Mouse (Mus musculus): ENCODE measurements at regions not wholly inside any gene's neighbourhood (a gene's known extent, or its start where the extent isn't known, plus 50 kb on each side); places are given as distances from the start of the nearest gene placed in this dataset.

DNA sequence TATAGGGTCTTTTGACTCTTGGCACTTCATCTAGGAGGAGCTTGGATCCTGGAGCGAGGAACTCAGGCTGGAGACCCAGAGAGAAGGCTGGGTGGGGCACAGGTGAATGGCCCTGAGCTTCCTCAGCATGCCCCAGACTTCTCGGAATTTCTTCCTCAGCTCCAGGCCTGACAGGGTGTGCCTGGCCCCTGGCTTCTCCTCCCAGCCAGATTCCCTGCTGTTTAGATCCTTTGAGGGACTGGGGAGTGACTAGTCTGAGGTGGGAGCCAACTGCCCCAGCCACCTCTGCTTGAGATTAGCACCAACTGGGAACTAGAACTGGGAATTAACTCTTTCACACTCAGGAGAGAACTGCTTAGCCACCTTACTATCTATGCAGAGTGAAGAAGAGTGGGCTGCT is 325.8 kb downstream of the Mllt3 start:
- Histone ChIP-seq H3K27ac (ENCODE audit: low read depth) (no peak overlapping the region), H3K36me3 (replicated peaks; ENCODE audit: insufficient read depth, low read length) (no peaks in the 10 kb centered on the region), H3K4me3 (ENCODE audit: low read depth, low read length) (no peak overlapping the region), H3K27me3 (ENCODE audit: insufficient read depth, low read length) (no peaks in the 10 kb centered on the region), H3K4me2 (ENCODE audit: low read depth, low read length) (no peak overlapping the region), H3K9ac (replicated peaks) (no peak overlapping the region), H3K9me3 (ENCODE audit: low read length) (no peaks in the 10 kb centered on the region), H3K4me1 (ENCODE audit: insufficient read depth) (no peaks in the 10 kb centered on the region)
- DNase-seq (no peak), ATAC-seq (no peak)
- WGBS (ENCODE audit: insufficient replicate concordance), result 43% methylated on average over 2 of the region's 2 CpGs
- TF ChIP-seq EP300 (IDR thresholded peaks at IDR 0.05; ENCODE audit: low read depth) (no peak), CTCF (IDR thresholded peaks at IDR 0.05; ENCODE audit: low read depth) (no peak)

DNA sequence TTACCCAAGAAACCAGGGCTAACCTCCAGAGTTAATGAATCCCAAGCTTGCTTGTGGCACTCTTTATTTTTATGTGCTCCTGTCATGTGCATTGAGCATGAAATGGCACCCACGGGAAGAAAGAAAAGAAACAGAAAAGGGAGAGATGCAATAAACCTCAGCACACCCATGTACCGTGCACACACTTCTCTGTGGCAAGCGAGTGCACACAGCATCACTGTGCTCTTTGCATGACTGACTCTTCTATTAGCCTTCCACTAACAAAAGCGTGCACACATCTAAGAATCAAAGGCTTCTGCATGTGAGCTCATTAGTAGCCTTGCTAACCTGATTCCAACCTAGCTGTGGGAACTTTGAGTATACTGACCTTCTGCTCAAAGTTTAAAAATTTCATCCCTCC is 330.3 kb downstream of the Mllt3 start:
- DNase-seq (no peak), ATAC-seq (no peak)
- H3K9ac ChIP-seq (replicated peaks), result no peak overlapping the region
- H3K4me3 ChIP-seq (ENCODE audit: low read depth, low read length), result no peak overlapping the region
- TF ChIP-seq EP300 (IDR thresholded peaks at IDR 0.05; ENCODE audit: low read depth), result no peak
- no peak for TF ChIP-seq CTCF (IDR thresholded peaks at IDR 0.05; ENCODE audit: low read depth)
- no peaks in the 10 kb centered on the region for H3K36me3 ChIP-seq (replicated peaks; ENCODE audit: insufficient read depth, low read length)
- no peak overlapping the region for H3K27ac ChIP-seq (ENCODE audit: low read depth)
- no peaks in the 10 kb centered on the region for H3K27me3 ChIP-seq (ENCODE audit: insufficient read depth, low read length)
- no peaks in the 10 kb centered on the region for H3K9me3 ChIP-seq (ENCODE audit: low read length)
- no peak overlapping the region for H3K4me2 ChIP-seq (ENCODE audit: low read depth, low read length)
- no peaks in the 10 kb centered on the region for H3K4me1 ChIP-seq (ENCODE audit: insufficient read depth)
- WGBS (ENCODE audit: insufficient replicate concordance), result 80% methylated on average over 4 of the region's 4 CpGs

DNA sequence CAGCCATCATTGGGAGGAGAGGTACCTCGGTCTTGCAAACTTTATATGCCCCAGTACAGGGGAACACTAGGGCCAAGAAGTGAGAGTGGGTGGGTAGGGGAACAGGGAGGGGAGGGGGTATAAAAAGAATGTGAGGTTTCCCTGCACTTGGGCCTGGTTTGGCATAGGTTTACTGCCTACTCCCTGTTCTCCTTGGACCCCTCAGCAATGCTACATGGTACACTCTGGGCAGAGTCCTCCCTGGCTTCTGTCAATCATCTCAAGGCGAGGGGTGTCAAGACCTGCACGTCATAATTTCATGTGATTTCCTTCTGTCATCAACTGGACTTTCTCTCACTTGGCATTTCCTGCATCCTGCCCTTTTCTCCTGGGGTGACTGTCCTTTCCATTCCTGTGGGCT is 330.9 kb downstream of the Mllt3 start:
- no peaks in the 10 kb centered on the region for H3K36me3 ChIP-seq (replicated peaks; ENCODE audit: insufficient read depth, low read length)
- H3K9me3 ChIP-seq (ENCODE audit: low read length), result no peaks in the 10 kb centered on the region
- 76% methylated on average over 3 of the region's 3 CpGs for WGBS (ENCODE audit: insufficient replicate concordance)

DNA sequence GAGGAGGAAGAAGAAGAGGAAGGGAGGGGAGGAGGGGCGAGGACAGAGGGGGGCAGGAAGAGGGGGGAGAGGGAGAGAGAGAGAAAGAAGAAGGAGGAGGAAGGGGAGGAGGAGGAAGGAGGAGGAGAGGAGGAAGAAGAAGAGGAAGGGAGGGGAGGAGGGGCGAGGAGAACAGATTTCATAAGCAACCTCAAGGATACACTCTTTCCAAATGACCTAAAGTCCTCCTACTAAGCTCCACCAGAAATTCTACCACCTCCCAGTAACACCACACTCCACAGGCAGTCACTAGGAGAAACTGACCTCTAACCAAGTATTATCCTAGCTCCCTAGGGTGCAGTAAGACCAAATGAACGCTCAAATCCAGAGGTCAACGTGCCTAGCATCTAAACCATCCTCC is 332.1 kb downstream of the Mllt3 start:
- WGBS (ENCODE audit: insufficient replicate concordance), result 73% methylated on average over 4 of the region's 4 CpGs
- no peak overlapping the region for H3K27ac ChIP-seq (ENCODE audit: low read depth)
- H3K36me3 ChIP-seq (replicated peaks; ENCODE audit: insufficient read depth, low read length), result no peaks in the 10 kb centered on the region
- H3K4me2 ChIP-seq (ENCODE audit: low read depth, low read length), result no peak overlapping the region
- TF ChIP-seq EP300 (IDR thresholded peaks at IDR 0.05; ENCODE audit: low read depth), result no peak
- TF ChIP-seq CTCF (IDR thresholded peaks at IDR 0.05; ENCODE audit: low read depth), result no peak
- H3K27me3 ChIP-seq (ENCODE audit: insufficient read depth, low read length), result no peaks in the 10 kb centered on the region
- H3K4me1 ChIP-seq (ENCODE audit: insufficient read depth), result no peaks in the 10 kb centered on the region
- no peaks in the 10 kb centered on the region for H3K9me3 ChIP-seq (ENCODE audit: low read length)
- H3K4me3 ChIP-seq (ENCODE audit: low read depth, low read length), result no peak overlapping the region
- DNase-seq, result no peak
- no peak overlapping the region for H3K9ac ChIP-seq (replicated peaks)
- no peak for ATAC-seq

More for the DNA sequence above, 330.9 kb downstream of the Mllt3 start:
- Histone ChIP-seq H3K9ac (replicated peaks) (no peak overlapping the region), H3K4me2 (ENCODE audit: low read depth, low read length) (no peak overlapping the region), H3K27me3 (ENCODE audit: insufficient read depth, low read length) (no peaks in the 10 kb centered on the region), H3K27ac (ENCODE audit: low read depth) (no peak overlapping the region), H3K4me3 (ENCODE audit: low read depth, low read length) (no peak overlapping the region), H3K4me1 (ENCODE audit: insufficient read depth) (no peaks in the 10 kb centered on the region)
- TF ChIP-seq EP300 (IDR thresholded peaks at IDR 0.05; ENCODE audit: low read depth) (no peak), CTCF (IDR thresholded peaks at IDR 0.05; ENCODE audit: low read depth) (no peak)
- DNase-seq (no peak), ATAC-seq (no peak)

DNA sequence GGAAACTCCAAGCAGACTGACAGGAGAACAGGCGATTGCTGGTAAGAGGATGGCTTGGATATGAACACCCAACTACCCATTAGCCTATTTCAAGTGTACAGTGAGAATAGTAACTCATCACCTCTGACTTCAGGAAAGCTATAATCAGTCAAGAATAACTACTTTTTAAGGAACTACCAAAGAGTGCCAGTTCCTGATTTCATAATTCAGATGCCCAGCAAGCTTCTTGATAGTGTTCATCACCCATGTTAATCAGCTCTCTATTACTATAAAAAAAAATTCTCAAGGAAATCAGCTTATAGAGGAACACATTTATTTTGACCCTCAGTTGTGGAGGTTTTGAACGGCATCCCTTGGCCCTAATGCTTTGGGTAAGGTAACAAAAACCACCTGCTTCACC is 332.7 kb downstream of the Mllt3 start:
- TF ChIP-seq EP300 (IDR thresholded peaks at IDR 0.05; ENCODE audit: low read depth) (no peak), CTCF (IDR thresholded peaks at IDR 0.05; ENCODE audit: low read depth) (no peak)

DNA sequence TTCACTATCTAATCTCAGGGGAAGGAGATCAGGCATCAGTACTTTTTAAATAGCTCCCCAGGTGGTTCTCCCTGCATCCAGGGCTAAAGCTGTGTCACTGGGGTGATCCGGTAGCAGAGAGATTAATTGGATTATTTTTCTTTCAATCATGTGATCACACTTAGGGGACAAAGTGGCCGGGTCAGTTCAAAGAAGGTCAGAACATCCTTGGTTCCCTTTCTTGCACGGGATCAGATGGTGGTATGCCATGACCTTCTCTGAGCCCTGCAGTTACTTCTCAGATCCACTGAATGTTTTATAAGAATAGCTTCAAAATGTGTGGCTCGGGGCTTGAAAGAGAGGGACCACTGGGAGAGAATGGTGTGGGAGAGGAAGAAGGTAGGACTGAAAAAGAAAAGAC is 333.6 kb downstream of the Mllt3 start:
- H3K9ac ChIP-seq (replicated peaks), result no peak overlapping the region
- no peak for ATAC-seq
- no peaks in the 10 kb centered on the region for H3K27me3 ChIP-seq (ENCODE audit: insufficient read depth, low read length)
- no peak for DNase-seq
- no peaks in the 10 kb centered on the region for H3K36me3 ChIP-seq (replicated peaks; ENCODE audit: insufficient read depth, low read length)
- no peaks in the 10 kb centered on the region for H3K4me1 ChIP-seq (ENCODE audit: insufficient read depth)
- TF ChIP-seq CTCF (IDR thresholded peaks at IDR 0.05; ENCODE audit: low read depth), result no peak
- TF ChIP-seq EP300 (IDR thresholded peaks at IDR 0.05; ENCODE audit: low read depth), result no peak
- no peak overlapping the region for H3K27ac ChIP-seq (ENCODE audit: low read depth)
- H3K9me3 ChIP-seq (ENCODE audit: low read length), result no peaks in the 10 kb centered on the region
- WGBS (ENCODE audit: insufficient replicate concordance), result 61% methylated on average over 4 of the region's 4 CpGs
- no peak overlapping the region for H3K4me2 ChIP-seq (ENCODE audit: low read depth, low read length)
- H3K4me3 ChIP-seq (ENCODE audit: low read depth, low read length), result no peak overlapping the region

More for the DNA sequence above, 332.7 kb downstream of the Mllt3 start:
- DNase-seq (no peak), ATAC-seq (no peak)
- 62% methylated on average over 2 of the region's 2 CpGs for WGBS (ENCODE audit: insufficient replicate concordance)
- Histone ChIP-seq H3K9ac (replicated peaks) (no peak overlapping the region), H3K9me3 (ENCODE audit: low read length) (no peaks in the 10 kb centered on the region), H3K27me3 (ENCODE audit: insufficient read depth, low read length) (no peaks in the 10 kb centered on the region), H3K4me1 (ENCODE audit: insufficient read depth) (no peaks in the 10 kb centered on the region), H3K27ac (ENCODE audit: low read depth) (no peak overlapping the region), H3K36me3 (replicated peaks; ENCODE audit: insufficient read depth, low read length) (no peaks in the 10 kb centered on the region), H3K4me2 (ENCODE audit: low read depth, low read length) (no peak overlapping the region), H3K4me3 (ENCODE audit: low read depth, low read length) (no peak overlapping the region)

DNA sequence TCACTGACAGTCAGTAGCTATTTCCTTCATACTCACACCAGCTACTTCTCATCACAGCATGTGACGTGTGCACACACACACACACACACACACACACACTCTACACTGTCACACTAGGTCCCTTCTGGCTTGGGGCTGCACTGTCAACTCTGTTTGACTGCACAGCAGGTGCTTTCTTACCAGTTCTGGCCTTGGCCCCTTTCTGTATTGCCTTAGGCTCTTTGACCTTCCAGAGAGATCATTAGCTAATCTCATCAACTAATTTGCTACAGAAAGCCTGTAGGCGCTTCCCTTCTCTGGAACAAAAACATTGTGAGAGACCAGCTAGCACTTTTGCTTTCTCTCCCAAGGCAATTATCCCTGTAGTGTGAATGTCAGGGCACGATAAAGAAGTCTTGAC is 334.4 kb downstream of the Mllt3 start:
- Histone ChIP-seq H3K27ac (ENCODE audit: low read depth) (no peak overlapping the region), H3K9ac (replicated peaks) (no peak overlapping the region), H3K4me2 (ENCODE audit: low read depth, low read length) (no peak overlapping the region), H3K36me3 (replicated peaks; ENCODE audit: insufficient read depth, low read length) (no peaks in the 10 kb centered on the region), H3K4me3 (ENCODE audit: low read depth, low read length) (no peak overlapping the region), H3K4me1 (ENCODE audit: insufficient read depth) (no peaks in the 10 kb centered on the region), H3K27me3 (ENCODE audit: insufficient read depth, low read length) (no peaks in the 10 kb centered on the region), H3K9me3 (ENCODE audit: low read length) (no peaks in the 10 kb centered on the region)
- ATAC-seq (no peak), DNase-seq (no peak)
- TF ChIP-seq EP300 (IDR thresholded peaks at IDR 0.05; ENCODE audit: low read depth) (no peak), CTCF (IDR thresholded peaks at IDR 0.05; ENCODE audit: low read depth) (no peak)
- WGBS (ENCODE audit: insufficient replicate concordance), result 37% methylated on average over 3 of the region's 3 CpGs

Measured in liver, postnatal 0 days (tissue).